Mouse (Mus musculus) C2C12 (cell line): ENCODE measurements around the gene Dop1b.

Experiments used
- CTCF ChIP-seq: IDR thresholded peaks from one replicate; pipeline ENCODE4 v1.5.1; 2011; ENCODE audit not compliant: control insufficient read depth, insufficient read depth, insufficient read length
- MYOD1 ChIP-seq: IDR thresholded peaks from one replicate; pipeline ENCODE4 v1.6.1; 2011; ENCODE audit warnings: low read depth; ENCODE audit not compliant: control insufficient read depth, insufficient read length
- MYOG ChIP-seq: IDR thresholded peaks from one replicate; pipeline ENCODE4 v1.6.1; 2011; ENCODE audit not compliant: control insufficient read depth, insufficient read length; ENCODE audit errors: extremely low read depth

DNA sequence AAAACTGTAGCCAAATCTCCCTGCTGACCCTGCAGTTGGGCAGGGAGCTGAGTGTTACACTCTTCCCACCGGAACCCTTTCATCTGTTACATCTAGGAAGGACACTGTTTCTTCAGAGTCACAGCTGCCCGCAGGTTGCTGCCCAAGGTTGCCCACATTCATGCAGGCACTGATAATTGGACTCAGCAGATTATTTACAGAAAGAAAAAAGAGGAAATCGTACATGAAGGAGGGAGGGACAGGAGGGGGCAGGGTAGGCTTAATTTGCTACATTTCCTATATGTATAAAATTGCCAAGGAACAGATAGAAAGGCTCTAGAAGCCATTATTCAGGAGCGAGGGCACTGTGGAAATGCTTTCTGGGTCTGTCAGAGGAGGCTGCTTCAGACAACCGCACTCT lies 44.9 kb downstream of the Dop1b start:
- TF ChIP-seq CTCF (no peak), MYOD1 (no peak), MYOG (no peak)
